Mouse (Mus musculus) brain, adult 2 months (tissue): ENCODE data around the gene Zcwpw1.

Source experiments
- DNase-seq: peaks from one replicate; pipeline ENCODE4 v3.0.0; 2011; ENCODE audit warnings: low read depth, low spot score

Gene Zcwpw1

GRCm38 (mm10) chr5:137755425-137755824 is 32.2 kb upstream of the Zcwpw1 start:
- DNase-seq: no peak

GRCm38 (mm10) chr5:137756106-137756505 is 31.5 kb upstream of the Zcwpw1 start:
- DNase-seq: peak; percentile 46

- peak; percentile 93 for DNase-seq
Observed at GRCm38 (mm10) chr5:137756882-137757661, 30.5 kb upstream of the Zcwpw1 start.

- peak; percentile 94 for DNase-seq
Observed at GRCm38 (mm10) chr5:137757887-137758286, 29.7 kb upstream of the Zcwpw1 start.

- no peak for DNase-seq
Observed at GRCm38 (mm10) chr5:137758921-137759534, 28.6 kb upstream of the Zcwpw1 start.

GRCm38 (mm10) chr5:137759971-137760412 is 27.6 kb upstream of the Zcwpw1 start:
- peak; percentile 97 for DNase-seq

GRCm38 (mm10) chr5:137764609-137765340 is 22.8 kb upstream of the Zcwpw1 start:
- no peak for DNase-seq

- no peak for DNase-seq
Observed at GRCm38 (mm10) chr5:137766270-137766669, 21.3 kb upstream of the Zcwpw1 start.

GRCm38 (mm10) chr5:137768475-137768874 is 19.1 kb upstream of the Zcwpw1 start:
- DNase-seq: no peak

GRCm38 (mm10) chr5:137770709-137771108 is 16.9 kb upstream of the Zcwpw1 start:
- peak; percentile 74 for DNase-seq

GRCm38 (mm10) chr5:137772755-137773154 is 14.8 kb upstream of the Zcwpw1 start:
- DNase-seq: no peak

- DNase-seq: no peak
Observed at GRCm38 (mm10) chr5:137775587-137776290, 11.9 kb upstream of the Zcwpw1 start.

- DNase-seq: peak; percentile 41
Observed at GRCm38 (mm10) chr5:137776408-137776918, 11.1 kb upstream of the Zcwpw1 start.

GRCm38 (mm10) chr5:137777267-137777845 is 10.2 kb upstream of the Zcwpw1 start:
- DNase-seq: no peak

- DNase-seq: peak; percentile 99
Observed at GRCm38 (mm10) chr5:137778635-137779034, 9.0 kb upstream of the Zcwpw1 start, which contains the start of gene Ppp1r35. Gene Ppp1r35 (plus strand): TSS chr5:137778849.

GRCm38 (mm10) chr5:137779053-137779933 is 8.3 kb upstream of the Zcwpw1 start:
- DNase-seq: peak; percentile 33

GRCm38 (mm10) chr5:137781661-137782060 is 5.9 kb upstream of the Zcwpw1 start:
- no peak for DNase-seq

- DNase-seq: no peak
Observed at GRCm38 (mm10) chr5:137782776-137783522, 4.6 kb upstream of the Zcwpw1 start.

GRCm38 (mm10) chr5:137783901-137784540 is 3.6 kb upstream of the Zcwpw1 start:
- no peak for DNase-seq
